Mouse (Mus musculus) CH12.LX (cell line): ENCODE data around the gene Fan1.

Source experiments
- CHD1 ChIP-seq: IDR thresholded peaks from 2 replicates; pipeline ENCODE4 v1.6.1; 2012; ENCODE audit warnings: low read depth, low read length, improper control_type of control experiment, inconsistent platforms
- CTCF ChIP-seq, 2 experiments: IDR thresholded peaks in 1 of 2; conservative IDR thresholded peaks in 1 of 2; 2 replicates each; pipeline ENCODE4 v1.5.1; 2011 to 2012; ENCODE audit warnings: low read depth in 2 of 2, low read length in 2 of 2, improper control_type of control experiment in 1 of 2, inconsistent platforms in 1 of 2, mild to moderate bottlenecking in 1 of 2, moderate library complexity in 1 of 2
- KAT2A ChIP-seq: IDR thresholded peaks from 2 replicates; pipeline ENCODE4 v1.6.1; 2012; ENCODE audit warnings: low read length, improper control_type of control experiment, inconsistent platforms; ENCODE audit not compliant: insufficient replicate concordance
- MAX ChIP-seq: IDR thresholded peaks from 2 replicates; pipeline ENCODE4 v1.6.1; 2011; ENCODE audit warnings: low read length, improper control_type of control experiment
- POLR2A ChIP-seq: IDR thresholded peaks from 2 replicates; pipeline ENCODE4 v1.6.1; 2011; ENCODE audit warnings: low read depth, mild to moderate bottlenecking, improper control_type of control experiment, low read length
- ZC3H11A ChIP-seq: IDR thresholded peaks from 2 replicates; pipeline ENCODE4 v1.6.1; 2012; ENCODE audit warnings: low read depth, mild to moderate bottlenecking, inconsistent platforms, low read length, improper control_type of control experiment

GRCm38 (mm10) chr7:64321658-64322057 is 52.2 kb downstream of the Fan1 start:
- no peak for TF ChIP-seq MAX
- TF ChIP-seq CTCF (conservative IDR thresholded peaks at IDR 0.05 in 1 of 2, IDR thresholded peaks at IDR 0.05 in 1 of 2; ENCODE audit: low read depth in 2 of 2, low read length in 2 of 2): no peak
- TF ChIP-seq KAT2A: no peak
- TF ChIP-seq POLR2A: no peak
- TF ChIP-seq ZC3H11A: no peak
- TF ChIP-seq CHD1: no peak
